Comparison of ENCODE assay signal across 9 mouse cellular contexts in the genomic region with DNA sequence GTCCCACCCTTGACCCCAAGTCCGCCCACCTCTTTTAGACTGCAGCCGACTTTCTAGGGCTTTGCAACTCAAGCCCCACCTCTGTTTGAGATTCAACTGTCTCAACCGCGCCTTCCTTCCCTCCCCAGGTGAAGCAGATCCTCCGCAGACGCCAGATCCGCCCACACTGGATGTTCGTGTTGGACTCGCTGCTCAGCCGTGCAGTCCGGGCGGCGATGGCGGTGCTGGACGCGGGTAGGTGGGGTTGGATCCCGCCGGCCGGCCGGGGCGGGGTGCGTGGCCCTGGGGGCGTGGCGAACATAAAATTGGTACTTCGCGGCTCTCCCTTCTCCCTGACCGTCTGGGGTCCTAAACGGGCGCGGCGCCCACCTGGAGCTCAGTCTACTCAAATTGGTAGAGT. TPM values are rescaled to one million over a fixed set of nuclear protein-coding genes. Genes with fewer than 3 reads are reported as not detected.
DNase-seq lines count a peak whose midpoint lies in the region; ATAC-seq lines count a peak whose summit lies in the region.
"Had no signal": no experiment of that assay in that cellular context is flagged by ENCODE, and none has a peak within 500 bp of the region (broad histone marks: within the 10 kb centered on the region; RNA-seq: fewer than 3 reads in every experiment).

No protein-coding gene starts in this region.

- intact Hi-C loops in heart, postnatal 25 days (cut with DNase I) = loop anchor here (2.0 kb wide), 1 partner anchor 16 kb away; no protein-coding TSS in a partner anchor

- no peak overlapping the region for H3K27ac ChIP-seq in heart, embryonic 14.5 days (replicated peaks in 1 of 2; ENCODE audit: control insufficient read depth in 1 of 2, insufficient read depth in 1 of 2, low read depth in 2 of 2, low read length in 2 of 2)
- H3K27ac ChIP-seq in forebrain, embryonic 11.5 days (ENCODE audit: low read depth, low read length) = no peak overlapping the region
- no peak overlapping the region for H3K27ac ChIP-seq in neural tube, embryonic 12.5 days
- H3K27ac ChIP-seq: macrophage had no signal

- no peak for ATAC-seq in heart, embryonic 14.5 days (ENCODE audit: insufficient number of reproducible peaks, insufficient read depth, low FRiP score, low read depth)
- ATAC-seq in forebrain, embryonic 11.5 days (replicated peaks; ENCODE audit: low FRiP score) = no peak
- no peak for ATAC-seq in neural tube, embryonic 12.5 days (ENCODE audit: low FRiP score, low read depth)
- ATAC-seq in inflammation-experienced regulatory T-cells, adult 6 months = no peak

- peak overlapping the region; percentile 77 for H3K4me2 ChIP-seq in heart, embryonic 14.5 days (ENCODE audit: low read length)
- H3K4me2 ChIP-seq in forebrain, embryonic 11.5 days (ENCODE audit: low read depth, low read length, severe bottlenecking) = peak overlapping the region; percentile 66
- peak overlapping the region; percentile 64 for H3K4me2 ChIP-seq in neural tube, embryonic 12.5 days (replicated peaks)

- H3K9me3 ChIP-seq in heart, embryonic 14.5 days (ENCODE audit: control insufficient read depth, low read length) = no peaks in the 10 kb centered on the region
- no peaks in the 10 kb centered on the region for H3K9me3 ChIP-seq in forebrain, embryonic 11.5 days (ENCODE audit: control insufficient read depth, low read length)
- H3K9me3 ChIP-seq in neural tube, embryonic 12.5 days = no peaks in the 10 kb centered on the region

- peaks cover 76% of the 10 kb centered on the region for H3K27me3 ChIP-seq in heart, embryonic 14.5 days (ENCODE audit: control insufficient read depth, insufficient read depth, low read length)
- peaks cover 38% of the 10 kb centered on the region for H3K27me3 ChIP-seq in forebrain, embryonic 11.5 days (ENCODE audit: control insufficient read depth, insufficient read depth, low read length)
- H3K27me3 ChIP-seq in neural tube, embryonic 12.5 days (replicated peaks) = peaks cover 75% of the 10 kb centered on the region

- no peak for DNase-seq in heart, postnatal 25 days (ENCODE audit: low spot score)
- peak; percentile 33 for DNase-seq in ZHBTc4 (ENCODE audit: low read depth, low spot score)
- DNase-seq in forebrain, embryonic 11.5 days (ENCODE audit: low spot score) = peak; percentile 64
- DNase-seq in kidney, postnatal 25 days = peak; percentile 21 to 64
- no peak for DNase-seq in layer of hippocampus, postnatal 10 days (ENCODE audit: low spot score in 2 of 2)

- H3K36me3 ChIP-seq in heart, embryonic 14.5 days (ENCODE audit: control insufficient read depth, insufficient read depth, low read length) = no peaks in the 10 kb centered on the region
- H3K36me3 ChIP-seq in forebrain, embryonic 11.5 days (ENCODE audit: control insufficient read depth, insufficient read depth, low read length) = no peaks in the 10 kb centered on the region
- no peaks in the 10 kb centered on the region for H3K36me3 ChIP-seq in neural tube, embryonic 12.5 days

- peaks cover 11 to 14% of the 10 kb centered on the region in 2 experiments for H3K4me1 ChIP-seq in heart, embryonic 14.5 days (ENCODE audit: control insufficient read depth in 2 of 2, insufficient read depth in 2 of 2, low read length in 2 of 2)
- peaks cover 4% of the 10 kb centered on the region for H3K4me1 ChIP-seq in forebrain, embryonic 11.5 days (replicated peaks; ENCODE audit: control insufficient read depth, insufficient read depth, low read length)
- H3K4me1 ChIP-seq in neural tube, embryonic 12.5 days = peaks cover 13% of the 10 kb centered on the region

- WGBS in heart, embryonic 14.5 days = 2% methylated on average over 31 of the region's 31 CpGs
- 2% methylated on average over 30 of the region's 31 CpGs for WGBS in forebrain, embryonic 11.5 days
- WGBS in neural tube, embryonic 12.5 days = 4% methylated on average over 31 of the region's 31 CpGs

- H3K4me3 ChIP-seq in heart, embryonic 14.5 days (ENCODE audit: control insufficient read depth in 1 of 2, insufficient read depth in 1 of 2, low read depth in 1 of 2, low read length in 2 of 2) = peak overlapping the region; percentile 43 to 44
- peak overlapping the region; percentile 33 for H3K4me3 ChIP-seq in forebrain, embryonic 11.5 days (ENCODE audit: low read depth, low read length)
- peak overlapping the region; percentile 29 for H3K4me3 ChIP-seq in neural tube, embryonic 12.5 days

- peak overlapping the region; percentile 62 for H3K9ac ChIP-seq in heart, embryonic 14.5 days (ENCODE audit: low read length)
- H3K9ac ChIP-seq in forebrain, embryonic 11.5 days (ENCODE audit: low read length) = peak overlapping the region; percentile 46
- peak overlapping the region; percentile 44; the same call in 1 of the 2 replicates for H3K9ac ChIP-seq in neural tube, embryonic 12.5 days

RNA-seq across cellular contexts. Expression of a gene that starts 10.6 kb away (rescaled TPM):
- 1.6 and 2.3 TPM in 2 replicates for polyA plus RNA-seq in heart, embryonic 14.5 days (2014; fragmentation: Nextera tagmentation; extraction: Ambion mirVana)
- 10 to 100 TPM; 10.8 to 20.1 TPM for total RNA-seq in heart, postnatal 25 days (2021)
- 1.2 and 3.0 TPM in 2 replicates for polyA plus RNA-seq in forebrain, embryonic 11.5 days (2014; fragmentation: Nextera tagmentation; extraction: Ambion mirVana)
- polyA plus RNA-seq in neural tube, embryonic 12.5 days (2016; fragmentation: Nextera tagmentation; extraction: Ambion mirVana) = 2.1 and 3.2 TPM in 2 replicates
- under 1 TPM in 1 of 3 experiments, not detected in 2; 0.57 TPM for polyA plus RNA-seq in inflammation-experienced regulatory T-cells, adult 6 months (2017; shearing (Covaris generic))
- 1 to 10 TPM; 4.6 to 5.7 TPM for total RNA-seq in layer of hippocampus, postnatal 10 days (2021)

RNA-seq across cellular contexts. Expression of a gene that starts 11.7 kb away (rescaled TPM):
- polyA plus RNA-seq in heart, embryonic 14.5 days (2014; fragmentation: Nextera tagmentation; extraction: Ambion mirVana) = 0.34 and 0.42 TPM in 2 replicates
- total RNA-seq in heart, postnatal 25 days (2021) = under 1 TPM; 0.36 to 0.81 TPM
- polyA plus RNA-seq in forebrain, embryonic 11.5 days (2014; fragmentation: Nextera tagmentation; extraction: Ambion mirVana) = 1.5 and 2.8 TPM in 2 replicates
- polyA plus RNA-seq in neural tube, embryonic 12.5 days (2016; fragmentation: Nextera tagmentation; extraction: Ambion mirVana) = 0.66 and 0.73 TPM in 2 replicates
- 10 to 100 TPM; 18.3 to 62.3 (median 43.8) TPM for polyA plus RNA-seq in inflammation-experienced regulatory T-cells, adult 6 months (2017; shearing (Covaris generic))
- total RNA-seq in layer of hippocampus, postnatal 10 days (2021) = under 1 TPM; 0.51 to 0.53 TPM
- polyA plus RNA-seq: macrophage had no signal

RNA-seq across cellular contexts. Expression of a gene that starts 26.4 kb away (rescaled TPM):
- polyA plus RNA-seq in heart, embryonic 14.5 days (2014; fragmentation: Nextera tagmentation; extraction: Ambion mirVana) = 54.7 and 57.1 TPM in 2 replicates
- total RNA-seq in heart, postnatal 25 days (2021) = 10 to 100 TPM; 24.8 to 25.7 TPM
- 80.6 and 90.9 TPM in 2 replicates for polyA plus RNA-seq in forebrain, embryonic 11.5 days (2014; fragmentation: Nextera tagmentation; extraction: Ambion mirVana)
- polyA plus RNA-seq in neural tube, embryonic 12.5 days (2016; fragmentation: Nextera tagmentation; extraction: Ambion mirVana) = 82.0 and 84.2 TPM in 2 replicates
- polyA plus RNA-seq in inflammation-experienced regulatory T-cells, adult 6 months (2017; shearing (Covaris generic)) = 10 to 100 TPM; 69.3 to 98.0 (median 86.0) TPM
- 10 to 100 TPM; 74.9 to 80.1 TPM for total RNA-seq in layer of hippocampus, postnatal 10 days (2021)

RNA-seq across cellular contexts. Expression of a gene that starts 38.9 kb away (rescaled TPM):
- 0.20 and 0.58 TPM in 2 replicates for polyA plus RNA-seq in heart, embryonic 14.5 days (2014; fragmentation: Nextera tagmentation; extraction: Ambion mirVana)
- under 1 TPM in 1 of 2 experiments, not detected in 1; 0.22 TPM for total RNA-seq in heart, postnatal 25 days (2021)
- polyA plus RNA-seq in forebrain, embryonic 11.5 days (2014; fragmentation: Nextera tagmentation; extraction: Ambion mirVana) = 0.37 TPM in 1 of 2 replicates, not detected in the other
- 0.38 and 0.74 TPM in 2 replicates for polyA plus RNA-seq in neural tube, embryonic 12.5 days (2016; fragmentation: Nextera tagmentation; extraction: Ambion mirVana)
- polyA plus RNA-seq in inflammation-experienced regulatory T-cells, adult 6 months (2017; shearing (Covaris generic)) = not detected
- 1 to 10 TPM; 5.0 to 6.0 TPM for total RNA-seq in layer of hippocampus, postnatal 10 days (2021)
- polyA plus RNA-seq: macrophage had no signal

RNA-seq across cellular contexts. Expression of a gene that starts 39.3 kb away (rescaled TPM):
- polyA plus RNA-seq in heart, embryonic 14.5 days (2014; fragmentation: Nextera tagmentation; extraction: Ambion mirVana) = 0.42 and 0.82 TPM in 2 replicates
- under 1 TPM in 1 of 2 experiments, not detected in 1; 0.53 TPM for total RNA-seq in heart, postnatal 25 days (2021)
- polyA plus RNA-seq in forebrain, embryonic 11.5 days (2014; fragmentation: Nextera tagmentation; extraction: Ambion mirVana) = not detected in 2 replicates
- polyA plus RNA-seq in neural tube, embryonic 12.5 days (2016; fragmentation: Nextera tagmentation; extraction: Ambion mirVana) = 0.42 and 0.79 TPM in 2 replicates
- polyA plus RNA-seq in inflammation-experienced regulatory T-cells, adult 6 months (2017; shearing (Covaris generic)) = not detected
- 1 to 10 TPM; 3.7 to 4.0 TPM for total RNA-seq in layer of hippocampus, postnatal 10 days (2021)
- polyA plus RNA-seq: macrophage had no signal

Comparison
In these comparisons a context has a peak if more than half of its experiments do, and no peak if none do; other contexts are left out.
1. DNase-seq: peak in ZHBTc4 (single experiment), forebrain, embryonic 11.5 days (single experiment) and kidney, postnatal 25 days (2 of 2); none in heart, postnatal 25 days (single experiment) and layer of hippocampus, postnatal 10 days (0 of 2).
2. Peak in every context shown above with its lines, with median percentiles within 50 percentile points of each other: H3K4me2 ChIP-seq, H3K4me3 ChIP-seq and H3K9ac ChIP-seq.